Mouse (Mus musculus) CH12.LX (cell line): ENCODE measurements around the gene Akap7. TPM values are rescaled to one million over a fixed set of nuclear protein-coding genes. Genes with fewer than 3 reads are reported as not detected.

Experiments used
- DNase-seq: peaks from one replicate; pipeline ENCODE4 v3.0.0-alpha.2; 2013; ENCODE audit errors: extremely low read depth
- H3K27ac ChIP-seq: 2 replicates; pipeline ENCODE4 v1.5.1; 2012; ENCODE audit warnings: low read depth, mild to moderate bottlenecking, control low read depth, moderate library complexity; ENCODE audit not compliant: insufficient read depth
- H3K27me3 ChIP-seq: replicated peaks from 2 replicates; pipeline ENCODE3; 2012; ENCODE audit warnings: inconsistent platforms
- H3K36me3 ChIP-seq, 2 experiments: replicated peaks in 1 of 2; 2 replicates each; pipeline versions ENCODE3 to v1.6.1; 2012; ENCODE audit warnings: inconsistent platforms in 1 of 2, low read length in 1 of 2, mild to moderate bottlenecking in 1 of 2, mixed read lengths in 1 of 2, moderate library complexity in 1 of 2; ENCODE audit not compliant: control insufficient read depth in 1 of 2, insufficient read depth in 1 of 2
- H3K4me1 ChIP-seq, 2 experiments: 2 replicates each; pipeline ENCODE4 v1.6.1; 2012; ENCODE audit warnings: inconsistent platforms in 1 of 2, moderate library complexity in 1 of 2; ENCODE audit not compliant: insufficient read depth in 2 of 2, control insufficient read depth in 1 of 2
- H3K4me2 ChIP-seq: 2 replicates; pipeline ENCODE4 v1.6.1; 2012; ENCODE audit warnings: low read depth, mild to moderate bottlenecking, control low read depth; ENCODE audit not compliant: poor library complexity, insufficient read depth, severe bottlenecking
- H3K4me3 ChIP-seq, 3 experiments: fragments of 150-350 bp in 1 of 3; sonication (generic) in 1 of 3; replicated peaks in 1 of 3; 2 replicates each; pipeline versions ENCODE3 to v1.5.1; 2011 to 2012; ENCODE audit warnings: low read depth in 2 of 3, low read length in 2 of 3, mild to moderate bottlenecking in 2 of 3, moderate library complexity in 2 of 3, control low read depth in 1 of 3, improper control_type of control experiment in 1 of 3, inconsistent platforms in 1 of 3, mixed read lengths in 1 of 3; ENCODE audit not compliant: poor library complexity in 1 of 3
- H3K79me2 ChIP-seq: replicated peaks from 2 replicates; pipeline ENCODE4 v1.6.1; 2012; ENCODE audit warnings: mild to moderate bottlenecking, moderate library complexity; ENCODE audit not compliant: control insufficient read depth, poor library complexity, insufficient read depth, severe bottlenecking; ENCODE audit errors: extremely low read depth
- H3K9ac ChIP-seq: 2 replicates; pipeline ENCODE4 v1.6.1; 2012; ENCODE audit warnings: low read depth, mild to moderate bottlenecking, control low read depth, moderate library complexity; ENCODE audit not compliant: insufficient read depth
- H3K9me3 ChIP-seq: replicated peaks from 2 replicates; pipeline ENCODE3; 2012; ENCODE audit warnings: low read length, inconsistent platforms, mixed read lengths
- CHD2 ChIP-seq: IDR thresholded peaks from 2 replicates; pipeline ENCODE4 v1.6.1; 2011; ENCODE audit warnings: low read length, improper control_type of control experiment
- E2F4 ChIP-seq: IDR thresholded peaks from 2 replicates; pipeline ENCODE4 v1.6.1; 2011; ENCODE audit warnings: low read depth, low read length, improper control_type of control experiment; ENCODE audit not compliant: insufficient replicate concordance
- ELF1 ChIP-seq: IDR thresholded peaks from 2 replicates; pipeline ENCODE4 v1.6.1; 2014; ENCODE audit warnings: low read depth, mild to moderate bottlenecking, inconsistent platforms, low read length, improper control_type of control experiment
- EP300 ChIP-seq: IDR thresholded peaks from 2 replicates; pipeline ENCODE4 v1.6.1; 2011; ENCODE audit warnings: low read length, improper control_type of control experiment
- GABPA ChIP-seq: IDR thresholded peaks from 2 replicates; pipeline ENCODE4 v1.6.1; 2012; ENCODE audit warnings: low read depth, low read length, improper control_type of control experiment, inconsistent platforms; ENCODE audit not compliant: insufficient replicate concordance
- HCFC1 ChIP-seq: IDR thresholded peaks from 2 replicates; pipeline ENCODE4 v1.6.1; 2012; ENCODE audit warnings: low read depth, mild to moderate bottlenecking, inconsistent platforms, low read length, improper control_type of control experiment
- IRF4 ChIP-seq: IDR thresholded peaks from 2 replicates; pipeline ENCODE4 v1.6.1; 2014; ENCODE audit warnings: low read depth, mild to moderate bottlenecking, inconsistent platforms, low read length, improper control_type of control experiment
- JUN ChIP-seq: IDR thresholded peaks from 2 replicates; pipeline ENCODE4 v1.6.1; 2011; ENCODE audit warnings: low read depth, mild to moderate bottlenecking, low read length, improper control_type of control experiment, moderate library complexity; ENCODE audit not compliant: insufficient read depth
- MAX ChIP-seq: IDR thresholded peaks from 2 replicates; pipeline ENCODE4 v1.6.1; 2011; ENCODE audit warnings: low read length, improper control_type of control experiment
- MAZ ChIP-seq: IDR thresholded peaks from 2 replicates; pipeline ENCODE4 v1.6.1; 2012; ENCODE audit warnings: low read depth, mild to moderate bottlenecking, inconsistent platforms, low read length, improper control_type of control experiment, moderate library complexity
- MEF2A ChIP-seq: IDR thresholded peaks from 2 replicates; pipeline ENCODE4 v1.6.1; 2014; ENCODE audit warnings: low read depth, mild to moderate bottlenecking, inconsistent platforms, low read length, improper control_type of control experiment, borderline replicate concordance
- MXI1 ChIP-seq: IDR thresholded peaks from 2 replicates; pipeline ENCODE4 v1.6.1; 2011; ENCODE audit warnings: mild to moderate bottlenecking, low read depth, low read length, improper control_type of control experiment
- MYC ChIP-seq: IDR thresholded peaks from 2 replicates; pipeline ENCODE4 v1.6.1; 2011; ENCODE audit warnings: low read depth, mild to moderate bottlenecking, improper control_type of control experiment, low read length
- NELFE ChIP-seq: IDR thresholded peaks from 2 replicates; pipeline ENCODE4 v1.6.1; 2011; ENCODE audit warnings: low read depth, low read length, improper control_type of control experiment
- NRF1 ChIP-seq: IDR thresholded peaks from 2 replicates; pipeline ENCODE4 v1.6.1; 2014; ENCODE audit warnings: low read depth, mild to moderate bottlenecking, inconsistent platforms, low read length, improper control_type of control experiment, moderate library complexity
- PAX5 ChIP-seq: IDR thresholded peaks from 2 replicates; pipeline ENCODE4 v1.6.1; 2012; ENCODE audit warnings: low read length, inconsistent platforms, mixed read lengths
- POLR2AphosphoS2 ChIP-seq: IDR thresholded peaks from 2 replicates; pipeline ENCODE4 v1.6.1; 2011; ENCODE audit warnings: low read depth, low read length, improper control_type of control experiment
- RAD21 ChIP-seq: IDR thresholded peaks from 2 replicates; pipeline ENCODE4 v1.6.1; 2011; ENCODE audit warnings: low read depth, mild to moderate bottlenecking, low read length, improper control_type of control experiment, moderate library complexity
- RCOR1 ChIP-seq: conservative IDR thresholded peaks from 2 replicates; pipeline ENCODE4 v1.6.1; 2012; ENCODE audit warnings: low read depth, mild to moderate bottlenecking, inconsistent platforms, low read length, improper control_type of control experiment
- SIN3A ChIP-seq: IDR thresholded peaks from 2 replicates; pipeline ENCODE4 v1.6.1; 2012; ENCODE audit warnings: low read length, improper control_type of control experiment, inconsistent platforms
- UBTF ChIP-seq: IDR thresholded peaks from 2 replicates; pipeline ENCODE4 v1.6.1; 2012; ENCODE audit warnings: low read depth, mild to moderate bottlenecking, inconsistent platforms, low read length, improper control_type of control experiment, moderate library complexity
- USF1 ChIP-seq: IDR thresholded peaks from 2 replicates; pipeline ENCODE4 v1.6.1; 2014; ENCODE audit warnings: low read depth, mild to moderate bottlenecking, inconsistent platforms, low read length, improper control_type of control experiment
- USF2 ChIP-seq: conservative IDR thresholded peaks from 2 replicates; pipeline ENCODE4 v1.6.1; 2011; ENCODE audit warnings: low read depth, low read length, improper control_type of control experiment
- ZKSCAN1 ChIP-seq: IDR thresholded peaks from 2 replicates; pipeline ENCODE4 v1.6.1; 2012; ENCODE audit warnings: low read depth, inconsistent platforms, low read length, improper control_type of control experiment, borderline replicate concordance
- ZNF384 ChIP-seq: IDR thresholded peaks from 2 replicates; pipeline ENCODE4 v1.6.1; 2012; ENCODE audit warnings: low read depth, low read length, improper control_type of control experiment, inconsistent platforms
- dilution Hi-C: fragments of 300-500 bp; cut with MboI; formaldehyde crosslinking; loops from 2 replicates; pipeline ENCODE4 v1.14.3; 2020; ENCODE audit warnings: low sequenced_read_pairs; ENCODE audit not compliant: extremely low pct_unique_long_range_greater_than_20kb, extremely low pct_ligation_motif_present
- in situ Hi-C: fragments of 300-500 bp; cut with MboI; formaldehyde crosslinking; loops from 3 replicates; pipeline ENCODE4 v1.14.3; 2019; ENCODE audit warnings: low sequenced_read_pairs, low pct_ligation_motif_present, low pct_unique_long_range_greater_than_20kb, mixed read lengths
- polyA plus RNA-seq: library from polyadenylated mRNA; unstranded; fragments of >175 nt; gene quantifications from 2 replicates; pipeline ENCODE4 v1.2.1, GENCODE M21; 2012; ENCODE audit warnings: low read depth; ENCODE audit not compliant: insufficient read length
- total RNA-seq, 2 experiments: library from RNA; depleted of rRNA; stranded (reverse); fragments of 300-350 nt in 1 of 2; fragments of >200 nt in 1 of 2; gene quantifications; 2 replicates each; pipeline ENCODE4 v1.2.3; 2012 to 2014

Akap7 gene
- total and polyA plus RNA-seq, 3 experiments, result 6.2 to 12.1 (median 7.1) TPM

- H3K79me2 ChIP-seq, result no peaks in the 10 kb centered on the region
- DNase-seq, result no peak
- no peak for TF ChIP-seq MAZ
- no peak for TF ChIP-seq ZKSCAN1
- TF ChIP-seq NRF1, result no peak
- no peak for TF ChIP-seq JUN
- TF ChIP-seq PAX5, result no peak
- no peak for TF ChIP-seq EP300
- no peak for TF ChIP-seq CHD2
- TF ChIP-seq IRF4, result no peak
- TF ChIP-seq UBTF, result no peak
- TF ChIP-seq GABPA, result no peak
- no peak for TF ChIP-seq USF2
- no peak for TF ChIP-seq ELF1
- TF ChIP-seq MEF2A, result no peak
- TF ChIP-seq HCFC1, result no peak
- TF ChIP-seq USF1, result no peak
- TF ChIP-seq RCOR1, result no peak
- no peak for TF ChIP-seq NELFE
- TF ChIP-seq POLR2AphosphoS2, result no peak
- no peak for TF ChIP-seq E2F4
- no peaks in the 10 kb centered on the region for H3K27me3 ChIP-seq
- H3K36me3 ChIP-seq, result no peaks in the 10 kb centered on the region
- H3K4me3 ChIP-seq, result no peak overlapping the region
- H3K9me3 ChIP-seq, result no peaks in the 10 kb centered on the region
- H3K4me2 ChIP-seq, result no peak overlapping the region
- H3K9ac ChIP-seq, result no peak overlapping the region
- H3K4me1 ChIP-seq, result no peaks in the 10 kb centered on the region
- no peak overlapping the region for H3K27ac ChIP-seq
- in situ Hi-C loops, result no loop called here
- dilution Hi-C loops, result no loop called here
These were observed 75.0 kb downstream of the Akap7 start for GRCm38 (mm10) chr10:25232700-25233099.

DNA sequence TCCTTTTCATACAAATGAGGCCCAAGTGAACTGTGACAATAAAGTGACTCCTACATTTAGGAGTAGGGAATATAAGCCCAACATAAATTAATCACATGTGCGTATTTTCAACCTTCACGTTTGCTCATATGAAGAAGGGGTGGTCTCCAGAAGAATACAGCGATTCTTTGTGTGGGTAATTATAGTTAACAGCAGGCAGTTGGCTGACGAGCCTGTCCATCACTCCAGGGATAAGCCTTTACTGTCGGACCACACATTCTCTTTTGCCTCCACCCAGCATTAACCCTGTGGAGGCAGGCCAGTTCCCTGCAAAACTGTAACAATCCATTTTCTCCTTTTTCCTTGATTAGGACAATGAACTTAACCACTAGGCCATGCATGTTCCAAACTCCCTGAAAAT, 76.3 kb downstream of the Akap7 start:
- no peak overlapping the region for H3K27ac ChIP-seq
- dilution Hi-C loops, result no loop called here
- no peaks in the 10 kb centered on the region for H3K4me1 ChIP-seq
- no peak overlapping the region for H3K4me2 ChIP-seq
- no peaks in the 10 kb centered on the region for H3K79me2 ChIP-seq
- no peaks in the 10 kb centered on the region for H3K9me3 ChIP-seq
- in situ Hi-C loops, result no loop called here
- no peaks in the 10 kb centered on the region for H3K27me3 ChIP-seq
- no peaks in the 10 kb centered on the region for H3K36me3 ChIP-seq
- no peak for TF ChIP-seq MXI1
- TF ChIP-seq ZKSCAN1, result no peak
- no peak for TF ChIP-seq POLR2AphosphoS2
- no peak for TF ChIP-seq ZNF384
- no peak for TF ChIP-seq NELFE
- TF ChIP-seq RAD21, result no peak
- no peak for TF ChIP-seq MEF2A
- TF ChIP-seq MAX, result no peak
- no peak for TF ChIP-seq HCFC1
- no peak for TF ChIP-seq MAZ
- no peak for TF ChIP-seq SIN3A
- TF ChIP-seq EP300, result no peak
- no peak for TF ChIP-seq MYC
- no peak for TF ChIP-seq IRF4
- TF ChIP-seq GABPA, result no peak
- TF ChIP-seq RCOR1, result no peak
- no peak for TF ChIP-seq JUN
- TF ChIP-seq E2F4, result no peak
- TF ChIP-seq USF1, result no peak
- TF ChIP-seq, all 38 proteins: peak for 0
- Histone ChIP-seq H3K9ac (no peak overlapping the region), H3K4me3 (no peak overlapping the region)
- no peak for DNase-seq
